Comparison of ENCODE assay signal across 8 mouse cellular contexts in the genomic region with DNA sequence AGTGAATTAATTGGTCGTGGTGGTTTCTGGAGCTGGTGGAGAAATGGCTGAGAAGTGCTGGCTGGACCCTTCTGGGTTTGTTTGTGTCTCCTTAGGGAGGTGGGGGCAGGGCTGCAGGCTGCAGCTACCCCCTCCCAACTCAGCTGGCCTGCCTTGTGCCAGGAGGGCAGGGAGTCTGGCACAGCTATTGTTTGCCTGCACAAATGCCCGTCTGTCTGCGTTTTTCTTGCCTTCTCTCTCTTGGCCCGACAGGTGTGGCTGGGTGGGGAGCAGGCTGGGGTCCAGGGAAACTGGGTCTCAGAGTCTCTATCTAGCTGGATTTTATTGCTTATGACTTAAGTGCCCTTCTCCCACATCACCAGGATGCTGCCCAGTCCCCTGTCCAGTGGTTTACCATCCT. TPM values are rescaled to one million over a fixed set of nuclear protein-coding genes. Genes with fewer than 3 reads are reported as not detected.
DNase-seq lines count a peak whose midpoint lies in the region; ATAC-seq lines count a peak whose summit lies in the region.

No protein-coding gene starts in this region.

- peak overlapping the region; percentile 98 for H3K4me2 ChIP-seq in hindbrain, embryonic 14.5 days (replicated peaks)
- H3K4me2 ChIP-seq in midbrain, embryonic 15.5 days = peak overlapping the region; percentile 93

- peak overlapping the region; percentile 99 for H3K9ac ChIP-seq in hindbrain, embryonic 14.5 days
- H3K9ac ChIP-seq in midbrain, embryonic 15.5 days = peak overlapping the region; percentile 94

- H3K36me3 ChIP-seq in hindbrain, embryonic 14.5 days (replicated peaks; ENCODE audit: control insufficient read depth, insufficient read depth) = peaks cover 28% of the 10 kb centered on the region
- no peaks in the 10 kb centered on the region for H3K36me3 ChIP-seq in midbrain, embryonic 15.5 days (replicated peaks)

- ATAC-seq in hindbrain, embryonic 14.5 days (ENCODE audit: low FRiP score) = no peak
- no peak for ATAC-seq in midbrain, embryonic 15.5 days (replicated peaks)
- ATAC-seq in inflammation-experienced regulatory T-cells, adult 6 months = no peak

- H3K27ac ChIP-seq in hindbrain, embryonic 14.5 days = peak overlapping the region; percentile 97
- H3K27ac ChIP-seq in midbrain, embryonic 15.5 days = peak overlapping the region; percentile 96

- WGBS in hindbrain, embryonic 14.5 days = 4% methylated on average over 4 of the region's 4 CpGs
- 1% methylated on average over 4 of the region's 4 CpGs for WGBS in midbrain, embryonic 15.5 days

- H3K4me3 ChIP-seq in hindbrain, embryonic 14.5 days (replicated peaks; ENCODE audit: low read length) = peak overlapping the region; percentile 70
- H3K4me3 ChIP-seq in midbrain, embryonic 15.5 days = peak overlapping the region; percentile 92

- no peaks in the 10 kb centered on the region for H3K27me3 ChIP-seq in hindbrain, embryonic 14.5 days (ENCODE audit: control insufficient read depth, insufficient read depth, low read length)
- no peaks in the 10 kb centered on the region for H3K27me3 ChIP-seq in midbrain, embryonic 15.5 days (replicated peaks)

- intact Hi-C loops in left cerebral cortex, postnatal 4 days (cut with DNase I) = no loop called here

- no peaks in the 10 kb centered on the region for H3K9me3 ChIP-seq in hindbrain, embryonic 14.5 days (ENCODE audit: control insufficient read depth, low read length)
- no peaks in the 10 kb centered on the region for H3K9me3 ChIP-seq in midbrain, embryonic 15.5 days

- peaks cover 50% of the 10 kb centered on the region for H3K4me1 ChIP-seq in hindbrain, embryonic 14.5 days (replicated peaks; ENCODE audit: control insufficient read depth, insufficient read depth, low read length)
- peaks cover 60% of the 10 kb centered on the region for H3K4me1 ChIP-seq in midbrain, embryonic 15.5 days

- DNase-seq in left cerebral cortex, postnatal 4 days = peak; percentile 89
- no peak for DNase-seq in left cerebral cortex, adult 8-10 months (ENCODE audit: low spot score in 2 of 2)
- peak; percentile 92 to 96 for DNase-seq in cerebellum, postnatal 10 days
- no peak for DNase-seq in hindbrain, embryonic 14.5 days (ENCODE audit: low spot score)
- DNase-seq in lung, adult 18-20 months = no peak
- DNase-seq in adrenal gland, adult 2 months = no peak

RNA-seq across cellular contexts. Expression of a gene that starts 18.6 kb away (rescaled TPM):
- total RNA-seq in left cerebral cortex, postnatal 4 days (2021) = 100 to 1,000 TPM; 129 to 134 TPM
- total RNA-seq in left cerebral cortex, adult 8-10 months (2022) = 100 to 1,000 TPM; 228 to 247 (median 232) TPM
- 96.0 and 115 TPM in 2 replicates for polyA plus RNA-seq in hindbrain, embryonic 14.5 days (2014; fragmentation: Nextera tagmentation; extraction: Ambion mirVana)
- 138 and 145 TPM in 2 replicates for polyA plus RNA-seq in midbrain, embryonic 15.5 days (2015; fragmentation: Nextera tagmentation; extraction: Ambion mirVana)
- 10 to 100 TPM; 37.5 to 56.4 (median 46.5) TPM for polyA plus RNA-seq in inflammation-experienced regulatory T-cells, adult 6 months (2017; shearing (Covaris generic))
- 10 to 100 TPM; 26.3 to 33.3 TPM for total RNA-seq in adrenal gland, adult 2 months (2021)
- polyA plus RNA-seq in adrenal gland, adult 2 months (2012; rRNA removed) = 35.9 and 37.5 TPM in 2 replicates

RNA-seq across cellular contexts. Expression of a gene that starts 28.6 kb away (rescaled TPM):
- not detected for total RNA-seq in left cerebral cortex, postnatal 4 days (2021)
- total RNA-seq in left cerebral cortex, adult 8-10 months (2022) = not detected
- polyA plus RNA-seq in hindbrain, embryonic 14.5 days (2014; fragmentation: Nextera tagmentation; extraction: Ambion mirVana) = not detected in 2 replicates
- polyA plus RNA-seq in midbrain, embryonic 15.5 days (2015; fragmentation: Nextera tagmentation; extraction: Ambion mirVana) = not detected in 2 replicates
- polyA plus RNA-seq in inflammation-experienced regulatory T-cells, adult 6 months (2017; shearing (Covaris generic)) = not detected
- total RNA-seq in adrenal gland, adult 2 months (2021) = not detected
- polyA plus RNA-seq in adrenal gland, adult 2 months (2012; rRNA removed) = not detected in 2 replicates

RNA-seq across cellular contexts. Expression of a gene that starts 48.6 kb away (rescaled TPM):
- total RNA-seq in left cerebral cortex, postnatal 4 days (2021) = 100 to 1,000 TPM; 114 to 121 TPM
- total RNA-seq in left cerebral cortex, adult 8-10 months (2022) = 10 to 100 TPM; 85.5 to 93.2 (median 89.8) TPM
- 117 and 129 TPM in 2 replicates for polyA plus RNA-seq in hindbrain, embryonic 14.5 days (2014; fragmentation: Nextera tagmentation; extraction: Ambion mirVana)
- polyA plus RNA-seq in midbrain, embryonic 15.5 days (2015; fragmentation: Nextera tagmentation; extraction: Ambion mirVana) = 133 and 143 TPM in 2 replicates
- 100 to 1,000 TPM; 131 to 197 (median 161) TPM for polyA plus RNA-seq in inflammation-experienced regulatory T-cells, adult 6 months (2017; shearing (Covaris generic))
- total RNA-seq in adrenal gland, adult 2 months (2021) = 100 to 1,000 TPM; 178 to 218 TPM
- polyA plus RNA-seq in adrenal gland, adult 2 months (2012; rRNA removed) = 110 and 151 TPM in 2 replicates

Comparison
In these comparisons a context has a peak if more than half of its experiments do, and no peak if none do; other contexts are left out.
1. DNase-seq: peak in left cerebral cortex, postnatal 4 days (single experiment) and cerebellum, postnatal 10 days (2 of 2); none in left cerebral cortex, adult 8-10 months (0 of 2), hindbrain, embryonic 14.5 days (single experiment), lung, adult 18-20 months (0 of 2) and adrenal gland, adult 2 months (single experiment).